Mouse (Mus musculus) C2C12 (cell line): ENCODE measurements around the gene Pgbd1.

ENCODE experiments used
- CEBPB ChIP-seq: IDR thresholded peaks from one replicate; pipeline ENCODE4 v1.6.1; 2011; ENCODE audit warnings: low read depth, mild to moderate bottlenecking, control low read depth, moderate library complexity
- CTCF ChIP-seq: IDR thresholded peaks from one replicate; pipeline ENCODE4 v1.5.1; 2011; ENCODE audit not compliant: control insufficient read depth, insufficient read depth, insufficient read length
- FOSL1 ChIP-seq: IDR thresholded peaks from one replicate; pipeline ENCODE4 v1.8.0; 2011; ENCODE audit warnings: mild to moderate bottlenecking, low read length; ENCODE audit not compliant: poor library complexity, insufficient read depth, severe bottlenecking
- MYOD1 ChIP-seq: IDR thresholded peaks from one replicate; pipeline ENCODE4 v1.6.1; 2011; ENCODE audit warnings: low read depth; ENCODE audit not compliant: control insufficient read depth, insufficient read length
- MYOG ChIP-seq: IDR thresholded peaks from one replicate; pipeline ENCODE4 v1.6.1; 2011; ENCODE audit not compliant: control insufficient read depth, insufficient read length; ENCODE audit errors: extremely low read depth
- USF1 ChIP-seq: IDR thresholded peaks from one replicate; pipeline ENCODE4 v1.6.1; 2011; ENCODE audit warnings: low read depth, mild to moderate bottlenecking, control low read depth, moderate library complexity

- TF ChIP-seq MYOD1 (no peak), CTCF (no peak), FOSL1 (no peak), MYOG (no peak), USF1 (no peak), CEBPB (no peak)
These were observed 23.4 kb downstream of the Pgbd1 start for GRCm38 (mm10) chr13:21417298-21418010.
